Mouse (Mus musculus) E14TG2a.4 (cell line): ENCODE data around the gene Nepn.

Experiments
- CTCF ChIP-seq: conservative IDR thresholded peaks from 2 replicates; pipeline ENCODE4 v1.5.1; 2014; ENCODE audit warnings: low read length
- NANOG ChIP-seq: IDR thresholded peaks from 2 replicates; pipeline ENCODE4 v1.6.1; 2014; ENCODE audit warnings: borderline replicate concordance, low read length, mixed read lengths
- POU5F1 ChIP-seq: IDR thresholded peaks from 2 replicates; pipeline ENCODE4 v1.6.1; 2014; ENCODE audit warnings: low read length, borderline replicate concordance

DNA sequence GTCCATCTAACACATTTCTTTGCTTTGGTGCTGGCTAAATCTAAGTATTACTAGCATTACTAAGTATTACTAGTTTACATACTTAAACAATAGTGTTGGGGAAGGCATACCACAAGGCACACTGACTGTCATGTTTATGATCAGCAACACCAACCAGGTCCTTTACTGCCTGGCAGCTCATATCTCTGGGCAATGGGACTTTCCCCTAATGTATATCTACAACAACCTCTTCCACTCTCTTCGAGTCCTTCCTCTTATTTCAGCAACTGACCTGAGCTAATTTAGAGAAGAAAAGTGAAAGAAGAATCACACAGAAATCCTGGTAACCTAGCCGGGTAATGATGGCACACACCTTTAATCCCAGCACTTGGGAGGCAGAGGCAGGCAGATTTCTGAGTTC lies 12.3 kb upstream of the Nepn start:
- no peak for TF ChIP-seq CTCF
- TF ChIP-seq POU5F1: no peak
- no peak for TF ChIP-seq NANOG
